Mouse (Mus musculus): ENCODE results near the gene Mrln. TPM values are rescaled to one million over a fixed set of nuclear protein-coding genes. Genes with fewer than 3 reads are reported as not detected.
"Not testable (repeated sequence)": the region's sequence is repeated elsewhere in the genome, so short reads cannot be mapped to it uniquely, and the experiment has no call there.

The Mrln gene
- polyA plus RNA-seq, 1 experiment from 2014 or later, result 2.1 TPM

- Histone ChIP-seq H3K27ac (replicated peaks) (no peak overlapping the region), H3K4me1 (peaks cover 34% of the 10 kb centered on the region), H3K27me3 (replicated peaks; ENCODE audit: low read depth, poor library complexity, severe bottlenecking) (no peaks in the 10 kb centered on the region), H3K36me3 (replicated peaks) (peaks cover 11% of the 10 kb centered on the region), H3K4me3 (no peak overlapping the region), H3K9me3 (no peaks in the 10 kb centered on the region)
- DNase-seq (ENCODE audit: low spot score), result no peak
- 78% methylated on average over 6 of the region's 6 CpGs for WGBS
Measured at GRCm38 (mm10) chr10:70198012-70198411, 6.5 kb upstream of the Mrln start.

GRCm38 (mm10) chr10:70198951-70199463 is 5.5 kb upstream of the Mrln start:
- Histone ChIP-seq H3K27me3 (replicated peaks; ENCODE audit: low read depth, poor library complexity, severe bottlenecking) (no peaks in the 10 kb centered on the region), H3K9me3 (no peaks in the 10 kb centered on the region), H3K4me1 (peaks cover 32% of the 10 kb centered on the region), H3K36me3 (replicated peaks) (peaks cover 3% of the 10 kb centered on the region; the same call in 1 of the 2 replicates), H3K4me3 (no peak overlapping the region), H3K27ac (replicated peaks) (no peak overlapping the region)
- WGBS, result 91% methylated on average over 7 of the region's 7 CpGs
- no peak for DNase-seq (ENCODE audit: low spot score)

- WGBS, result 92% methylated on average over 6 of the region's 6 CpGs
- Histone ChIP-seq H3K9me3 (no peaks in the 10 kb centered on the region), H3K36me3 (replicated peaks) (no peaks in the 10 kb centered on the region), H3K4me1 (peaks cover 32% of the 10 kb centered on the region), H3K27ac (replicated peaks) (no peak overlapping the region), H3K4me3 (no peak overlapping the region), H3K27me3 (replicated peaks; ENCODE audit: low read depth, poor library complexity, severe bottlenecking) (no peaks in the 10 kb centered on the region)
- no peak for DNase-seq (ENCODE audit: low spot score)
Measured at GRCm38 (mm10) chr10:70199466-70200210, 4.8 kb upstream of the Mrln start.

GRCm38 (mm10) chr10:70200889-70201500 is 3.5 kb upstream of the Mrln start:
- H3K4me3 ChIP-seq, result no peak overlapping the region
- WGBS, result 51% methylated on average over 12 of the region's 12 CpGs
- no peak overlapping the region for H3K27ac ChIP-seq (replicated peaks)
- DNase-seq (ENCODE audit: low spot score), result peak; percentile 16
- H3K9me3 ChIP-seq, result no peaks in the 10 kb centered on the region
- H3K27me3 ChIP-seq (replicated peaks; ENCODE audit: low read depth, poor library complexity, severe bottlenecking), result no peaks in the 10 kb centered on the region
- peaks cover 27% of the 10 kb centered on the region for H3K4me1 ChIP-seq
- no peaks in the 10 kb centered on the region for H3K36me3 ChIP-seq (replicated peaks)

GRCm38 (mm10) chr10:70211281-70211680 is 6.8 kb downstream of the Mrln start:
- no peaks in the 10 kb centered on the region for H3K27me3 ChIP-seq (replicated peaks; ENCODE audit: low read depth, poor library complexity, severe bottlenecking)
- no peak overlapping the region for H3K4me3 ChIP-seq
- no peak for DNase-seq (ENCODE audit: low spot score)
- H3K4me1 ChIP-seq, result no peaks in the 10 kb centered on the region
- no peak overlapping the region for H3K27ac ChIP-seq (replicated peaks)
- no peaks in the 10 kb centered on the region for H3K9me3 ChIP-seq
- WGBS, result 86% methylated on average over 9 of the region's 9 CpGs
- H3K36me3 ChIP-seq (replicated peaks), result no peaks in the 10 kb centered on the region

- no peaks in the 10 kb centered on the region for H3K36me3 ChIP-seq (replicated peaks)
- no peak overlapping the region for H3K4me3 ChIP-seq
- DNase-seq (ENCODE audit: low spot score), result no peak
- no peaks in the 10 kb centered on the region for H3K9me3 ChIP-seq
- H3K27me3 ChIP-seq (replicated peaks; ENCODE audit: low read depth, poor library complexity, severe bottlenecking), result no peaks in the 10 kb centered on the region
- H3K4me1 ChIP-seq, result 0 out of 2 replicates have a peak, but pooled peaks cover 3% of the 10 kb centered on the region
- 65% methylated on average over 5 of the region's 5 CpGs for WGBS
- no peak overlapping the region for H3K27ac ChIP-seq (replicated peaks)
Measured at GRCm38 (mm10) chr10:70220971-70221370, 16.5 kb downstream of the Mrln start.

- not testable (repeated sequence) for H3K4me1 ChIP-seq; H3K9me3 ChIP-seq; H3K36me3 ChIP-seq (replicated peaks); H3K4me3 ChIP-seq; DNase-seq (ENCODE audit: low spot score); H3K27ac ChIP-seq (replicated peaks); H3K27me3 ChIP-seq (replicated peaks; ENCODE audit: low read depth, poor library complexity, severe bottlenecking)
- 90% methylated on average over 8 of the region's 8 CpGs for WGBS
Measured at GRCm38 (mm10) chr10:70222231-70222630, 17.8 kb downstream of the Mrln start.

GRCm38 (mm10) chr10:70224571-70224970 is 20.1 kb downstream of the Mrln start:
- no peaks in the 10 kb centered on the region for H3K9me3 ChIP-seq
- H3K27ac ChIP-seq (replicated peaks), result no peak overlapping the region
- DNase-seq (ENCODE audit: low spot score), result no peak
- 0 out of 2 replicates have a peak, but pooled peaks cover 3% of the 10 kb centered on the region for H3K4me1 ChIP-seq
- 88% methylated on average over 6 of the region's 6 CpGs for WGBS
- H3K4me3 ChIP-seq, result no peak overlapping the region
- H3K36me3 ChIP-seq (replicated peaks), result no peaks in the 10 kb centered on the region
- no peaks in the 10 kb centered on the region for H3K27me3 ChIP-seq (replicated peaks; ENCODE audit: low read depth, poor library complexity, severe bottlenecking)

- no peaks in the 10 kb centered on the region for H3K36me3 ChIP-seq (replicated peaks)
- H3K4me1 ChIP-seq, result 0 out of 2 replicates have a peak, but pooled peaks cover 3% of the 10 kb centered on the region
- H3K27me3 ChIP-seq (replicated peaks; ENCODE audit: low read depth, poor library complexity, severe bottlenecking), result no peaks in the 10 kb centered on the region
- H3K27ac ChIP-seq (replicated peaks), result no peak overlapping the region
- no peak for DNase-seq (ENCODE audit: low spot score)
- no peak overlapping the region for H3K4me3 ChIP-seq
- no peaks in the 10 kb centered on the region for H3K9me3 ChIP-seq
- WGBS, result 77% methylated on average over 6 of the region's 6 CpGs
Measured at GRCm38 (mm10) chr10:70225760-70226159, 21.3 kb downstream of the Mrln start.

- 0 out of 2 replicates have a peak, but pooled peaks cover 3% of the 10 kb centered on the region for H3K4me1 ChIP-seq
- H3K36me3 ChIP-seq (replicated peaks), result no peaks in the 10 kb centered on the region
- no peak overlapping the region for H3K4me3 ChIP-seq
- H3K27me3 ChIP-seq (replicated peaks; ENCODE audit: low read depth, poor library complexity, severe bottlenecking), result no peaks in the 10 kb centered on the region
- DNase-seq (ENCODE audit: low spot score), result no peak
- no peak overlapping the region for H3K27ac ChIP-seq (replicated peaks)
- H3K9me3 ChIP-seq, result no peaks in the 10 kb centered on the region
Measured at GRCm38 (mm10) chr10:70226608-70227007, 22.1 kb downstream of the Mrln start.

- Histone ChIP-seq H3K4me3 (no peak overlapping the region), H3K9me3 (no peaks in the 10 kb centered on the region), H3K27me3 (replicated peaks; ENCODE audit: low read depth, poor library complexity, severe bottlenecking) (no peaks in the 10 kb centered on the region), H3K27ac (replicated peaks) (no peak overlapping the region), H3K4me1 (0 out of 2 replicates have a peak, but pooled peaks cover 3% of the 10 kb centered on the region), H3K36me3 (replicated peaks) (no peaks in the 10 kb centered on the region)
- WGBS, result 88% methylated on average over 6 of the region's 6 CpGs
- no peak for DNase-seq (ENCODE audit: low spot score)
Measured at GRCm38 (mm10) chr10:70230352-70230751, 25.9 kb downstream of the Mrln start.

GRCm38 (mm10) chr10:70237936-70238335 is 33.5 kb downstream of the Mrln start:
- Histone ChIP-seq H3K4me3 (no peak overlapping the region), H3K27ac (replicated peaks) (no peak overlapping the region), H3K27me3 (replicated peaks; ENCODE audit: low read depth, poor library complexity, severe bottlenecking) (peaks cover 8% of the 10 kb centered on the region), H3K36me3 (replicated peaks) (no peaks in the 10 kb centered on the region), H3K4me1 (0 out of 2 replicates have a peak, but pooled peaks cover 3% of the 10 kb centered on the region), H3K9me3 (no peaks in the 10 kb centered on the region)
- WGBS, result 72% methylated on average over 2 of the region's 2 CpGs
- no peak for DNase-seq (ENCODE audit: low spot score)
